Mouse (Mus musculus) layer of hippocampus, adult 2 months (tissue): ENCODE data around the gene Lifr. TPM values are rescaled to one million over a fixed set of nuclear protein-coding genes. Genes with fewer than 3 reads are reported as not detected.
A peak's percentile ranks its signal among the peaks of the same experiment; 100 is the strongest.

Experiments
- DNase-seq, 2 experiments: peaks; one replicate each; pipeline ENCODE4 v3.0.0; 2022; ENCODE audit warnings: low spot score in 2 of 2
- H3K27ac ChIP-seq: fragments of 200-600 bp; 2 replicates; pipeline ENCODE4 v1.8.1; 2022
- H3K4me3 ChIP-seq: fragments of 200-600 bp; 2 replicates; pipeline ENCODE4 v1.8.1; 2022; ENCODE audit warnings: mild to moderate bottlenecking
- CTCF ChIP-seq: fragments of 200-600 bp; conservative IDR thresholded peaks from 2 replicates; pipeline ENCODE4 v1.8.1; 2022; ENCODE audit warnings: antibody characterized with exemption, mild to moderate bottlenecking, moderate library complexity
- total RNA-seq, 2 experiments: library from RNA; stranded (reverse); gene quantifications; 2 replicates each; pipeline ENCODE4 v1.2.3; 2021

Lifr gene
- total RNA-seq, 2 experiments from 2014 or later = 51.3 to 52.9 TPM

- H3K4me3 ChIP-seq = no peak overlapping the region
- no peak overlapping the region for H3K27ac ChIP-seq
- no peak for DNase-seq
- TF ChIP-seq CTCF = no peak
Measured at GRCm38 (mm10) chr15:7203606-7204330, 113.4 kb downstream of the Lifr start.

DNA sequence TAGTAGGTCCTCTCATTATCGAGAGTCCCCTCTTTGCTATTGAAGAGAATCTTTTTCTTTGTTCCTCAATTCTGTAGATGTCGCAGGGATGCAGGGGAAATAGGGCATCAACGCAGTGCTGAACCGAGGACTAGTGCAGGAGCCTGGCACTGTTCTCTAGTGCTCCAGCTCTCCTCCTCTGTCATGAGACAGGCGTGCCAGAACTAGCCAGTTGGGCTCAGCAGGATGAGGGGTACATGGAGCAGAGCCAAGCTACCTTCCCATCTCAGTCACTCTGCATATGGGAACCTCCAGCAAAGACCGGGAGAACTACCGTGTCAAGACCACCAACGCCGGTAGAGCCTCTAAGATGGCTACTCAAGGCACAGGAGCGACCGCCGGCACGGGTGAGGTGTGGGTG lies 114.5 kb downstream of the Lifr start:
- Histone ChIP-seq H3K27ac (no peak overlapping the region), H3K4me3 (no peak overlapping the region)
- DNase-seq = no peak
- no peak for TF ChIP-seq CTCF

GRCm38 (mm10) chr15:7206110-7206509 lies 115.7 kb downstream of the Lifr start:
- TF ChIP-seq CTCF = no peak
- Histone ChIP-seq H3K4me3 (no peak overlapping the region), H3K27ac (no peak overlapping the region)
- no peak for DNase-seq

- Histone ChIP-seq H3K4me3 (no peak overlapping the region), H3K27ac (no peak overlapping the region)
- TF ChIP-seq CTCF = no peak
- no peak for DNase-seq
Measured at GRCm38 (mm10) chr15:7207292-7207691, 116.9 kb downstream of the Lifr start.

DNA sequence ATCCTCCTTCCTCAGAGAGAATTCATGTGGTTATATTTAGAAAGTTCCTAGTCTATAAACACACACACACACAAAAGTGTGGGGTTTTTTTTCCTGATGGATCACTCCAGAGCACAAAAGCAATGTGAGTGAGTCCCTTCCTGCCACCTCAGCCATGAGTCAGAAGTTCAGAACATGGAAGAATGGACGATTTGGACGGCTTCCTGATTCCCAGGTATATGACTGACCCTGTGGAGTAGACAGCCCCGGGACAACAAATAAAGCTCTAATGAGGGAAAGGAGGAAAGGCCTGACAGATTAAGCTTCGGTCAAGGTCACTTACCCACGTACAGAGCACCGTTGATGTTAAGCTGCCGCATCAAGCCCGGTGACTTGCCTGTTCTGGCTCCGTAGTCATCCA lies 117.8 kb downstream of the Lifr start:
- Histone ChIP-seq H3K27ac (no peak overlapping the region), H3K4me3 (no peak overlapping the region)
- no peak for TF ChIP-seq CTCF
- no peak for DNase-seq

DNA sequence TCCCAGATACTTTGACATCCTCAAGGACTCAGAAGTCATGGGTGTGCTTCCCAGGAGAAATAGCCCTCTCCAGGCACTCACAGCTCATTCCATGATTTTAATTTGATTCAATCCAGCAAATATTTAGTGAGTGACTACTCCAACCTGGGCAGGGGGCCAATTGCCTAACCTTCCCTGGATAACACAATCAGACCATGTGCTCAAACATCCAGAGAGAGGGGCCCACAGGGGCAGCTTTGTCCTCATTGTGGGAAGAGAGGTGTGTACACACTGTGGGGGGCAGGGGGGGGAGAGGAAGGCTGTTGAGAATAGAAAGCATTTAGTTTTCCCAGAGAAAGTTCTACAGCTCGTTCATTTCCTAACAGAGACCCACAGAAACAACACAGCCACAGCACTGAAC lies 123.3 kb downstream of the Lifr start:
- Histone ChIP-seq H3K4me3 (no peak overlapping the region), H3K27ac (no peak overlapping the region)
- DNase-seq = no peak
- TF ChIP-seq CTCF = no peak

- Histone ChIP-seq H3K27ac (no peak overlapping the region), H3K4me3 (no peak overlapping the region)
- no peak for TF ChIP-seq CTCF
- DNase-seq = no peak
Measured at GRCm38 (mm10) chr15:7215845-7216244, 125.4 kb downstream of the Lifr start.

DNA sequence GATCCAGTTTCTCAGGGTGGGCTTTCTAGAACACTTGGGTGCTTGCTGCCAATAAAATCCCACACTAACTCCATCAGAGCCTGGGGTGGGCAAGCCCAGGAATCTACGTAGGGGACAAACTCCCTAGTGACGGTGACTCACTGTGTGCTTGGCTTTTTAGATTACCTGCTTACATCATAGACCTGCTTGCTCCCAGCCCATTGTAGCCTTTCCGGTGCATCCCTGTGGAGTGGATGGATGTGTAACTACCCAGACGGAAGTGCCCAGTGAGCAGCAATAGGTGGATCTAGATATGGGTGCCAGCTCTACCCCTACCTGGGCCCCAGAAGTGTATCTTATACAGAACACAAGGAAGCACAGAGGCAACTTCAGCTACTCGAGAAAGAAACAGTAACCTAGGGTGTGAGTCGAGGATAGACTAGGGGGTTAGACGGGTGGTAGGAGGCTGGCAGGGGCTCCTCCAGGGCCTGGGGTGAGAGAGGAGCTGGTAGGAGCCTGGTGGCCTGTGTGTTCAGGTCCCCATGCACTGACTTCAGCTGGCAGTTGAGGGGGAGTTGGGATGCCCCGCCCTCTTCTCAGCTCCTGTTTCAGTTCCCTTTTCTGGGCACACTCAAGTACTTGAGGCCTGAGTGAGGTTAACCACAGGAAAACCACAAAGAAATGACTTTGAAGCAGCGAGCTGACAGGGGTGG lies 126.3 kb downstream of the Lifr start:
- no peak for TF ChIP-seq CTCF
- Histone ChIP-seq H3K27ac (no peak overlapping the region), H3K4me3 (no peak overlapping the region)
- no peak for DNase-seq

DNA sequence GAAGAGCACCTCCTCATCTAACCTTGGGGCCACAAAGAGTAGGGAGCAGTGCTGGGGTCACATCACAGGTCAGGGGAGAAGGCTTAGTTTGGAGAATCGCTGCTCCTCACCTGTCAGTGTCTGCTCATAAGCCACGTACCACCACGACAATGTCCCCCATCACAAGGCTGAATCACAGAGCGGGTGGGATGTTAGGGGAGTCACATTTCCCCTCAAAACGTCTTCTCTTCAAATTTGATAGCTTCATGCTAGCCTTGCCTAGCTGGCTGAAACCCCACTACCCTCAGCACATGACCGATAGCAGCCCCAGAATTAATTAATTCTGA lies 126.8 kb downstream of the Lifr start:
- Histone ChIP-seq H3K27ac (no peak overlapping the region), H3K4me3 (no peak overlapping the region)
- DNase-seq = no peak
- TF ChIP-seq CTCF = no peak

GRCm38 (mm10) chr15:7222809-7223208 lies 132.4 kb downstream of the Lifr start:
- H3K27ac ChIP-seq = no peak overlapping the region
- no peak for TF ChIP-seq CTCF
- no peak overlapping the region for H3K4me3 ChIP-seq
- no peak for DNase-seq

DNA sequence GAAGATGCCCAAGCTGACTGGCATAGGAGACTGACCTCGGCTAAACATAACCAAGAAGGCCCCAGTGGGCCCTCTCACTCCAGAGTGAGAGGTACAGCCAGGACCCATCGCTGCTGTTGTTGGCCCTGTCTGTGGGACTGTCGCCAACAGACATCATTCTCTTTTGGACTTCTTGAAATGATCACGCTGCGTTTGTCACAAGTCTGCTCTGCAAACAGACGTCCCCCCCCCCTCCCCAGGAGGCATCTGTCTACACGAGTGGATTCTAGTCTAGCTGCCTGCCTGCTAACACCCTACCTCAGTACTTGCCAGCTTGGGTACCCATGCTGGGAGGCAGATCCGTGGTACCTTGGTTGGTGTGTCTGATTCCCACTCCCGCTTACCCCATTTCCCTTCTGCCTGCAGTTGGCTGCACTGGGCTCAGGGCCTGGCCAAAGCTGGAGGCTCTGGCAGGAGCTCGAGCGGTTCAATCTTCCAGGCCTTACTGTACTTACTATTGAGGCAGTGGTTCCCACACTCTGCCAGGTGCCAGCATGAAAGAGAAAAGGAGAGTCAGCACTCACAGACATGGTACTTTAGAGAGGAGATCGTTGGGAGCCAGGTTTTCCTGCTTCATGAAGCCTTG lies 133.8 kb downstream of the Lifr start:
- Histone ChIP-seq H3K27ac (no peak overlapping the region), H3K4me3 (no peak overlapping the region)
- no peak for DNase-seq
- no peak for TF ChIP-seq CTCF

DNA sequence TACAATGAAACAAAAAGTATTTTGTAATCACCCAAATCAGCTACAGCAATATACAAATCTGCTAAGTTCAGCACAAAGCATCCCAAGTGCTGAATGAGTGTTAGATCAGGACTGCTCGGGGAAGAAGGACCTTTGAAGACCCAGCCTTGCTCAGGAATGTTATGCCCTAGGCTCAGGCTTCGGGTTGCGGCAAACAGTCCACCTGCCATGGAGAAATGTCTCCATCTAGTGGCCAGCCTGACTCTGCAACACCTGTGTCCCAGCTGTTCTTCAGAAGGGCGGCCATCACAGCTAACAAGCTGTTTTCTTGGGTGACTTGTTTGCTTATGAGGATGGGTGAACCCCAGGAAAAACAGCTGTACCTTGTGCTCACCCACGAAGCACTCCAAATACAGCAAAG lies 135.8 kb downstream of the Lifr start:
- peak; percentile 99 for TF ChIP-seq CTCF
- no peak overlapping the region for H3K4me3 ChIP-seq
- H3K27ac ChIP-seq = no peak overlapping the region
- peak; percentile 67 to 81 for DNase-seq

DNA sequence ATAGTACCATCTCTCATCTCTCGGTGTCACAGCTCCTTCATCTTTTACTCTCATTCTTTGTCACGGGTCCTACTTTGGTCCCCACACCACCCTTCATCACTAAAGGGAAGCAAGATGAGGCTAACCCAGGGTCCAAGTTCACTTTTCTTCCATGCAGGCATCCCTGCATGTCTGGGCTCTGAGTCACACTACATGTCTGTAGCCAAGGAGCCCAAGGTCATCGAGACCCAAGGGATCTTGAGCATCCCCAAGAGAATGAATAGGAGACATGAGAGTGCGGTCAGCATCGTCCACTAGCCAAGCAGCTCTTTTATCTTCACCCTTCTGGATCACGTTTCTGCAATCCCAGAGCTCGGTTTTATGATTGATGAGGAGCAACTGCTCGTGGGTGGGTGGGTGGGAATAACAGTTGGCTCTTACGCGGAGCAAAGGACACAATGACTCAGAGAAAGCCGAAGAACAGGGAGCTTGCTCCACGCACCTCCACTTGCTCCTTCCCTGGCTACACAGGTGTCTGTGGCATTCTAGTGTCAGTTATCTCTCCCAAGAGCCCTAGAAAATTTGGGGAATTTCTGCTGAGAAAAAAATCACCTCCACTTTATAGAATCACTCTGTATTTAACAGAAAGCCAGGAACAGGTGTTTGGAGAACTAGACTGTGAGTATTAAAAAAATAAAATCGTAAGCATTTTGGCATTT lies 143.1 kb downstream of the Lifr start:
- Histone ChIP-seq H3K4me3 (no peak overlapping the region), H3K27ac (peak overlapping the region; percentile 14; the same call in 1 of the 2 replicates)
- no peak for TF ChIP-seq CTCF
- no peak for DNase-seq
